Mouse (Mus musculus): ENCODE data around the gene Osbp. TPM values are rescaled to one million over a fixed set of nuclear protein-coding genes. Genes with fewer than 3 reads are reported as not detected.

The Osbp gene
- polyA plus RNA-seq, 1 experiment, result 12.0 TPM

- 89% methylated on average over 3 of the region's 3 CpGs for WGBS
- H3K4me1 ChIP-seq (ENCODE audit: control insufficient read depth, insufficient read depth, insufficient read length, low read length), result no peaks in the 10 kb centered on the region
- no peak for TF ChIP-seq POLR2A (IDR thresholded peaks at IDR 0.05; ENCODE audit: low read depth, low read length)
- no peak for TF ChIP-seq CTCF (IDR thresholded peaks at IDR 0.05; ENCODE audit: extremely low read depth, insufficient read length, insufficient replicate concordance, low read depth, low read length)
- H3K4me3 ChIP-seq (ENCODE audit: low read depth, low read length), result no peak overlapping the region
- H3K36me3 ChIP-seq (ENCODE audit: control insufficient read depth, insufficient read depth, low read length), result peaks cover 74% of the 10 kb centered on the region
- H3K27ac ChIP-seq (ENCODE audit: insufficient read depth, low read depth, low read length), result no peak overlapping the region
- no peaks in the 10 kb centered on the region for H3K27me3 ChIP-seq (ENCODE audit: control insufficient read depth, insufficient read depth, low read length)
These were observed 22.1 kb downstream of the Osbp start for GRCm38 (mm10) chr19:11987841-11988240.

GRCm38 (mm10) chr19:11989334-11989733, 23.6 kb downstream of the Osbp start:
- WGBS, result 94% methylated on average over 7 of the region's 7 CpGs
- H3K36me3 ChIP-seq (ENCODE audit: control insufficient read depth, insufficient read depth, low read length), result peaks cover 67% of the 10 kb centered on the region
- TF ChIP-seq POLR2A (IDR thresholded peaks at IDR 0.05; ENCODE audit: low read depth, low read length) (no peak), CTCF (IDR thresholded peaks at IDR 0.05; ENCODE audit: extremely low read depth, insufficient read length, insufficient replicate concordance, low read depth, low read length) (no peak)

GRCm38 (mm10) chr19:11992034-11992433, 26.3 kb downstream of the Osbp start:
- TF ChIP-seq POLR2A (IDR thresholded peaks at IDR 0.05; ENCODE audit: low read depth, low read length), result no peak
- no peak for TF ChIP-seq CTCF (IDR thresholded peaks at IDR 0.05; ENCODE audit: extremely low read depth, insufficient read length, insufficient replicate concordance, low read depth, low read length)
- Histone ChIP-seq H3K36me3 (ENCODE audit: control insufficient read depth, insufficient read depth, low read length) (peaks cover 57% of the 10 kb centered on the region), H3K27ac (ENCODE audit: insufficient read depth, low read depth, low read length) (no peak overlapping the region), H3K4me3 (ENCODE audit: low read depth, low read length) (no peak overlapping the region), H3K4me1 (ENCODE audit: control insufficient read depth, insufficient read depth, insufficient read length, low read length) (peaks cover 6% of the 10 kb centered on the region; the same call in 1 of the 2 replicates), H3K27me3 (ENCODE audit: control insufficient read depth, insufficient read depth, low read length) (no peaks in the 10 kb centered on the region)
- WGBS, result 87% methylated on average over 9 of the region's 9 CpGs

More at GRCm38 (mm10) chr19:11989334-11989733, 23.6 kb downstream of the Osbp start:
- Histone ChIP-seq H3K27me3 (ENCODE audit: control insufficient read depth, insufficient read depth, low read length) (no peaks in the 10 kb centered on the region), H3K27ac (ENCODE audit: insufficient read depth, low read depth, low read length) (no peak overlapping the region), H3K4me1 (ENCODE audit: control insufficient read depth, insufficient read depth, insufficient read length, low read length) (no peaks in the 10 kb centered on the region), H3K4me3 (ENCODE audit: low read depth, low read length) (no peak overlapping the region)

DNA sequence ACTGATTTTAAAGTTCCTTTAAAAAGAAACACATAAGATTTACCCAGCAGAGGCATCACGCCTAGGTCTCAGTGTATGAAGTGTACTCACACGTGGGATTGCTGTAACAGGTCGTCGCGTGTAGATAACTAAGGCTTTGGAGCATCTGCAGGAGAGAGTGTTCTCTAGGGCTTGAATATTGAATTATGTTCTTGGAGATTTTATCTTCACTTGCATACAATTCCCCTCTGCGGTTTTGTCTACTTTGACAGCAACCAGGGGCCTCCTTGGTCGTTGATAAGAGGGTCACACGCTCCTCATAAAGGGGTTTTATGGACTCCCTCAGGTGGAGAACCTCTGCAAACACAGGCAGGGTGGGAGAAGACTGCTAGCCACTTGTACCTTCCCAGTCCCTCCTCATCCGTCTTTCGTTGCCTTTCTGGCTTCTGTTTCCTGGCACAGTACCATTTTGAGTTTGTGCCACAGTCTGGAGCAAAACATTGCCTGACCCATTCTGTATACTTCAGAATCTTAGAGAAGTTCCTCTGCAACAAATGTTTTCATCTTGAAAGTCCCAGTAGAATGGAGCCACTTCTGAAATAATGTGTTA, 26.8 kb downstream of the Osbp start:
- Histone ChIP-seq H3K27me3 (ENCODE audit: control insufficient read depth, insufficient read depth, low read length) (no peaks in the 10 kb centered on the region), H3K4me1 (ENCODE audit: control insufficient read depth, insufficient read depth, insufficient read length, low read length) (peaks cover 6% of the 10 kb centered on the region; the same call in 1 of the 2 replicates), H3K36me3 (ENCODE audit: control insufficient read depth, insufficient read depth, low read length) (peaks cover 53% of the 10 kb centered on the region), H3K4me3 (ENCODE audit: low read depth, low read length) (no peak overlapping the region), H3K27ac (ENCODE audit: insufficient read depth, low read depth, low read length) (no peak overlapping the region)
- no peak for TF ChIP-seq CTCF (IDR thresholded peaks at IDR 0.05; ENCODE audit: extremely low read depth, insufficient read length, insufficient replicate concordance, low read depth, low read length)
- WGBS, result 79% methylated on average over 10 of the region's 10 CpGs

GRCm38 (mm10) chr19:11994703-11995431, 29.1 kb downstream of the Osbp start:
- Histone ChIP-seq H3K36me3 (ENCODE audit: control insufficient read depth, insufficient read depth, low read length) (peaks cover 39% of the 10 kb centered on the region), H3K27ac (ENCODE audit: insufficient read depth, low read depth, low read length) (peak overlapping the region; percentile 94), H3K4me1 (ENCODE audit: control insufficient read depth, insufficient read depth, insufficient read length, low read length) (peaks cover 6% of the 10 kb centered on the region; the same call in 1 of the 2 replicates), H3K4me3 (ENCODE audit: low read depth, low read length) (no peak overlapping the region), H3K27me3 (ENCODE audit: control insufficient read depth, insufficient read depth, low read length) (no peaks in the 10 kb centered on the region)
- WGBS, result 67% methylated on average over 6 of the region's 6 CpGs
- TF ChIP-seq POLR2A (IDR thresholded peaks at IDR 0.05; ENCODE audit: low read depth, low read length) (no peak), CTCF (IDR thresholded peaks at IDR 0.05; ENCODE audit: extremely low read depth, insufficient read length, insufficient replicate concordance, low read depth, low read length) (no peak)

- Histone ChIP-seq H3K4me3 (ENCODE audit: low read depth, low read length) (no peak overlapping the region), H3K27me3 (ENCODE audit: control insufficient read depth, insufficient read depth, low read length) (no peaks in the 10 kb centered on the region), H3K4me1 (ENCODE audit: control insufficient read depth, insufficient read depth, insufficient read length, low read length) (peaks cover 6% of the 10 kb centered on the region; the same call in 1 of the 2 replicates), H3K27ac (ENCODE audit: insufficient read depth, low read depth, low read length) (peak overlapping the region; percentile 94), H3K36me3 (ENCODE audit: control insufficient read depth, insufficient read depth, low read length) (peaks cover 31% of the 10 kb centered on the region)
- WGBS, result 35% methylated on average over 2 of the region's 2 CpGs
- TF ChIP-seq CTCF (IDR thresholded peaks at IDR 0.05; ENCODE audit: extremely low read depth, insufficient read length, insufficient replicate concordance, low read depth, low read length) (no peak), POLR2A (IDR thresholded peaks at IDR 0.05; ENCODE audit: low read depth, low read length) (no peak)
These were observed 30.1 kb downstream of the Osbp start for GRCm38 (mm10) chr19:11995722-11996448.

GRCm38 (mm10) chr19:12001686-12002085, 35.9 kb downstream of the Osbp start:
- 49% methylated on average over 3 of the region's 3 CpGs for WGBS
- Histone ChIP-seq H3K27me3 (ENCODE audit: control insufficient read depth, insufficient read depth, low read length) (no peaks in the 10 kb centered on the region), H3K4me1 (ENCODE audit: control insufficient read depth, insufficient read depth, insufficient read length, low read length) (peaks cover 10% of the 10 kb centered on the region; the same call in 1 of the 2 replicates), H3K36me3 (ENCODE audit: control insufficient read depth, insufficient read depth, low read length) (no peaks in the 10 kb centered on the region), H3K4me3 (ENCODE audit: low read depth, low read length) (no peak overlapping the region), H3K27ac (ENCODE audit: insufficient read depth, low read depth, low read length) (no peak overlapping the region)
- TF ChIP-seq CTCF (IDR thresholded peaks at IDR 0.05; ENCODE audit: extremely low read depth, insufficient read length, insufficient replicate concordance, low read depth, low read length) (no peak), POLR2A (IDR thresholded peaks at IDR 0.05; ENCODE audit: low read depth, low read length) (no peak)
